Mouse (Mus musculus): Measurements from ENCODE around the gene Cntn5. TPM values are rescaled to one million over a fixed set of nuclear protein-coding genes. Genes with fewer than 3 reads are reported as not detected.

Gene Cntn5
- polyA plus RNA-seq, 1 experiment from 2014 or later: 1.7 TPM

- Histone ChIP-seq H3K9ac (ENCODE audit: low read length) (no peak overlapping the region), H3K4me3 (ENCODE audit: low read depth, low read length) (no peak overlapping the region), H3K36me3 (ENCODE audit: control insufficient read depth, insufficient read depth, low read length) (no peaks in the 10 kb centered on the region), H3K27ac (ENCODE audit: low read depth, low read length) (no peak overlapping the region), H3K4me2 (no peak overlapping the region), H3K27me3 (ENCODE audit: control insufficient read depth, insufficient read depth, low read length) (no peaks in the 10 kb centered on the region), H3K4me1 (ENCODE audit: control insufficient read depth, insufficient read depth, low read length) (no peaks in the 10 kb centered on the region), H3K9me3 (ENCODE audit: control insufficient read depth, low read length) (no peaks in the 10 kb centered on the region)
- DNase-seq (ENCODE audit: low spot score, missing footprints) (no peak), ATAC-seq (ENCODE audit: low FRiP score) (no peak)
- 69% methylated on average over 2 of the region's 2 CpGs for WGBS
Observed at GRCm38 (mm10) chr9:10795102-10795501, 109.5 kb downstream of the Cntn5 start.

GRCm38 (mm10) chr9:10731878-10732277 is 172.7 kb downstream of the Cntn5 start:
- whole genome bisulfite sequencing: 86% methylated on average over 2 of the region's 2 CpGs
- Histone ChIP-seq H3K36me3 (ENCODE audit: control insufficient read depth, insufficient read depth, low read length) (no peaks in the 10 kb centered on the region), H3K27me3 (ENCODE audit: control insufficient read depth, insufficient read depth, low read length) (no peaks in the 10 kb centered on the region), H3K9me3 (ENCODE audit: control insufficient read depth, low read length) (no peaks in the 10 kb centered on the region), H3K4me2 (no peak overlapping the region), H3K4me3 (ENCODE audit: low read depth, low read length) (no peak overlapping the region), H3K4me1 (ENCODE audit: control insufficient read depth, insufficient read depth, low read length) (no peaks in the 10 kb centered on the region), H3K27ac (ENCODE audit: low read depth, low read length) (no peak overlapping the region), H3K9ac (ENCODE audit: low read length) (no peak overlapping the region)
- ATAC-seq (ENCODE audit: low FRiP score) (no peak), DNase-seq (ENCODE audit: low spot score, missing footprints) (no peak)

DNA sequence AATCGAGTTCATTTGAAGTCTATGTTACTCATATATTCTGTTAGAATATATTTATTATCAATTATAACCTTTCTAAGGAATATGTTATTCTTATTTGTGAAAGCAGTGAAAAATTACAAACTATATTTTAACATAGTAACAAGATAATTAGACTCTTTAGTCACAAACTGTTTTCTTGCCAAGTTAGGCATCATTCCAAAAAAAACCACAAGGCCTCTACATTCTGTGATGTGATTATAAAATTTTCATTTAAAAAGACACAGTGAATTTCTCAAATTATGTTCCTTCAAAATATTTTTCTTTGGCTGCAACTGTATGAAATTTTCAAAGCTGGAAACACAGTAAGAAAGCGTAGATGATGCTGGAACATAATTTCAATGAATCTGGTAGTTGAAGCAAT is 180.4 kb downstream of the Cntn5 start:
- Histone ChIP-seq H3K36me3 (ENCODE audit: control insufficient read depth, insufficient read depth, low read length) (no peaks in the 10 kb centered on the region), H3K27ac (ENCODE audit: low read depth, low read length) (no peak overlapping the region), H3K9me3 (ENCODE audit: control insufficient read depth, low read length) (no peaks in the 10 kb centered on the region), H3K4me2 (no peak overlapping the region), H3K27me3 (ENCODE audit: control insufficient read depth, insufficient read depth, low read length) (no peaks in the 10 kb centered on the region), H3K9ac (ENCODE audit: low read length) (no peak overlapping the region), H3K4me1 (ENCODE audit: control insufficient read depth, insufficient read depth, low read length) (no peaks in the 10 kb centered on the region), H3K4me3 (ENCODE audit: low read depth, low read length) (no peak overlapping the region)
- ATAC-seq (ENCODE audit: low FRiP score): no peak
- 79% methylated on average over 2 of the region's 2 CpGs for whole genome bisulfite sequencing
- DNase-seq (ENCODE audit: low spot score, missing footprints): no peak

- DNase-seq (ENCODE audit: low spot score, missing footprints) (peak; percentile 77), ATAC-seq (ENCODE audit: low FRiP score) (no peak)
- Histone ChIP-seq H3K9ac (ENCODE audit: low read length) (no peak overlapping the region), H3K4me2 (no peak overlapping the region), H3K27me3 (ENCODE audit: control insufficient read depth, insufficient read depth, low read length) (no peaks in the 10 kb centered on the region), H3K27ac (ENCODE audit: low read depth, low read length) (no peak overlapping the region), H3K9me3 (ENCODE audit: control insufficient read depth, low read length) (no peaks in the 10 kb centered on the region), H3K4me3 (ENCODE audit: low read depth, low read length) (no peak overlapping the region), H3K36me3 (ENCODE audit: control insufficient read depth, insufficient read depth, low read length) (no peaks in the 10 kb centered on the region), H3K4me1 (ENCODE audit: control insufficient read depth, insufficient read depth, low read length) (no peaks in the 10 kb centered on the region)
- 86% methylated on average over 4 of the region's 4 CpGs for WGBS
Observed at GRCm38 (mm10) chr9:10722121-10722520, 182.5 kb downstream of the Cntn5 start.

DNA sequence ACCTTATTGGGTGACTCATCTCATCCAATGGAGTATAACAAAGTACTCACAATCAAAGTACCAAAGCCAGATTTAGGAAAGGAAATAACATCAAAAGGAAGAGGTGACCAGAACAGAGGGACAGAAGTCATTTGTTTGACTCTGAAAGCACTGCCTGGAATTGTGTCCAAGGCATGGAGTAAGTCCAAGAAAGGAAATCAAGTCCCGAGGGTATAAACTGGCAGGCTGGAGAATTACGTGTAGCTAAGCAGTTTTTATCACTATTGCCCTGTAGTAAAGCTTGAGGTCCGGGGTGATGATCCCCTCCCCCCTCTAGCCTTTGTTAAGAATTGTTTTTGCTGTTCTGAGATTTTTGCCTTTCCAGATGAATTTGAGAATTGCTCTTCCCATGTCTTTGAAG is 185.6 kb downstream of the Cntn5 start:
- no peak overlapping the region for H3K27ac ChIP-seq (ENCODE audit: low read depth, low read length)
- no peak overlapping the region for H3K4me2 ChIP-seq
- no peak overlapping the region for H3K9ac ChIP-seq (ENCODE audit: low read length)
- no peak overlapping the region for H3K4me3 ChIP-seq (ENCODE audit: low read depth, low read length)
- no peaks in the 10 kb centered on the region for H3K4me1 ChIP-seq (ENCODE audit: control insufficient read depth, insufficient read depth, low read length)
- no peaks in the 10 kb centered on the region for H3K27me3 ChIP-seq (ENCODE audit: control insufficient read depth, insufficient read depth, low read length)
- ATAC-seq (ENCODE audit: low FRiP score) (no peak), DNase-seq (ENCODE audit: low spot score, missing footprints) (peak; percentile 78)
- no peaks in the 10 kb centered on the region for H3K36me3 ChIP-seq (ENCODE audit: control insufficient read depth, insufficient read depth, low read length)
- H3K9me3 ChIP-seq (ENCODE audit: control insufficient read depth, low read length): no peaks in the 10 kb centered on the region
- WGBS: 80% methylated on average over 3 of the region's 3 CpGs

GRCm38 (mm10) chr9:10713641-10714040 is 190.9 kb downstream of the Cntn5 start:
- Histone ChIP-seq H3K27ac (ENCODE audit: low read depth, low read length) (no peak overlapping the region), H3K4me1 (ENCODE audit: control insufficient read depth, insufficient read depth, low read length) (no peaks in the 10 kb centered on the region), H3K4me2 (no peak overlapping the region), H3K36me3 (ENCODE audit: control insufficient read depth, insufficient read depth, low read length) (no peaks in the 10 kb centered on the region), H3K9me3 (ENCODE audit: control insufficient read depth, low read length) (no peaks in the 10 kb centered on the region), H3K4me3 (ENCODE audit: low read depth, low read length) (no peak overlapping the region), H3K9ac (ENCODE audit: low read length) (no peak overlapping the region), H3K27me3 (ENCODE audit: control insufficient read depth, insufficient read depth, low read length) (no peaks in the 10 kb centered on the region)
- no peak for ATAC-seq (ENCODE audit: low FRiP score)
- peak; percentile 39 for DNase-seq (ENCODE audit: low spot score, missing footprints)
- 6% methylated on average over 1 of the region's 1 CpGs for WGBS

GRCm38 (mm10) chr9:10681646-10682045 is 222.9 kb downstream of the Cntn5 start:
- no peak overlapping the region for H3K4me2 ChIP-seq
- H3K9ac ChIP-seq (ENCODE audit: low read length): no peak overlapping the region
- DNase-seq (ENCODE audit: low spot score, missing footprints) (no peak), ATAC-seq (ENCODE audit: low FRiP score) (no peak)
- no peaks in the 10 kb centered on the region for H3K27me3 ChIP-seq (ENCODE audit: control insufficient read depth, insufficient read depth, low read length)
- no peaks in the 10 kb centered on the region for H3K9me3 ChIP-seq (ENCODE audit: control insufficient read depth, low read length)
- no peak overlapping the region for H3K4me3 ChIP-seq (ENCODE audit: low read depth, low read length)
- no peaks in the 10 kb centered on the region for H3K36me3 ChIP-seq (ENCODE audit: control insufficient read depth, insufficient read depth, low read length)
- H3K27ac ChIP-seq (ENCODE audit: low read depth, low read length): no peak overlapping the region
- H3K4me1 ChIP-seq (ENCODE audit: control insufficient read depth, insufficient read depth, low read length): no peaks in the 10 kb centered on the region

GRCm38 (mm10) chr9:10681181-10681580 is 223.4 kb downstream of the Cntn5 start:
- no peaks in the 10 kb centered on the region for H3K9me3 ChIP-seq (ENCODE audit: control insufficient read depth, low read length)
- no peaks in the 10 kb centered on the region for H3K4me1 ChIP-seq (ENCODE audit: control insufficient read depth, insufficient read depth, low read length)
- DNase-seq (ENCODE audit: low spot score, missing footprints) (no peak), ATAC-seq (ENCODE audit: low FRiP score) (no peak)
- no peak overlapping the region for H3K4me2 ChIP-seq
- no peak overlapping the region for H3K27ac ChIP-seq (ENCODE audit: low read depth, low read length)
- H3K27me3 ChIP-seq (ENCODE audit: control insufficient read depth, insufficient read depth, low read length): no peaks in the 10 kb centered on the region
- H3K9ac ChIP-seq (ENCODE audit: low read length): no peak overlapping the region
- H3K36me3 ChIP-seq (ENCODE audit: control insufficient read depth, insufficient read depth, low read length): no peaks in the 10 kb centered on the region
- H3K4me3 ChIP-seq (ENCODE audit: low read depth, low read length): no peak overlapping the region
- 90% methylated on average over 3 of the region's 3 CpGs for WGBS

DNA sequence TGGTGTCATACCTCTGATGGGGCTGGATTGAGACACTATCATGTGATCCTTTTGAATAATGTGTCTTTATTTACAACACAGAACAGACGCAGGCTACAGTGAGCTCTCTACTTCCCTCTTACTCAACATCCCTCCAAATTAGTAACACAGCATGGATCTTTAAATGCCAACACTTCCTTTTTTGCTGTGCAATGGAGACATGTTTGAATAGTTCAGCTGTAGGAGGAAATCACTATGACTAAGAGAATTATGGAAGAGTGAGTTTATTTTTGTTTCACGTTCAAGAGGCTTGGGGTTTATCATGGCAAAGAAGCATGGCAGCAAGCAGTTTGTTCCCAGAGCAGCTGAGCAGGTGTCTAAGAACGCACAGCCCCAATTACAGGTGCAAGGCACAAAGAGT is 235.9 kb downstream of the Cntn5 start:
- no peaks in the 10 kb centered on the region for H3K4me1 ChIP-seq (ENCODE audit: control insufficient read depth, insufficient read depth, low read length)
- H3K4me3 ChIP-seq (ENCODE audit: low read depth, low read length): no peak overlapping the region
- H3K4me2 ChIP-seq: no peak overlapping the region
- H3K9me3 ChIP-seq (ENCODE audit: control insufficient read depth, low read length): no peaks in the 10 kb centered on the region
- H3K27me3 ChIP-seq (ENCODE audit: control insufficient read depth, insufficient read depth, low read length): no peaks in the 10 kb centered on the region
- ATAC-seq (ENCODE audit: low FRiP score) (no peak), DNase-seq (ENCODE audit: low spot score, missing footprints) (no peak)
- H3K9ac ChIP-seq (ENCODE audit: low read length): no peak overlapping the region
- H3K27ac ChIP-seq (ENCODE audit: low read depth, low read length): no peak overlapping the region
- no peaks in the 10 kb centered on the region for H3K36me3 ChIP-seq (ENCODE audit: control insufficient read depth, insufficient read depth, low read length)
- 76% methylated on average over 3 of the region's 3 CpGs for WGBS

- Histone ChIP-seq H3K9me3 (ENCODE audit: control insufficient read depth, low read length) (no peaks in the 10 kb centered on the region), H3K27ac (ENCODE audit: low read depth, low read length) (no peak overlapping the region), H3K36me3 (ENCODE audit: control insufficient read depth, insufficient read depth, low read length) (no peaks in the 10 kb centered on the region), H3K4me2 (no peak overlapping the region), H3K4me1 (ENCODE audit: control insufficient read depth, insufficient read depth, low read length) (no peaks in the 10 kb centered on the region), H3K27me3 (ENCODE audit: control insufficient read depth, insufficient read depth, low read length) (no peaks in the 10 kb centered on the region), H3K9ac (ENCODE audit: low read length) (no peak overlapping the region), H3K4me3 (ENCODE audit: low read depth, low read length) (no peak overlapping the region)
- ATAC-seq (ENCODE audit: low FRiP score) (no peak), DNase-seq (ENCODE audit: low spot score, missing footprints) (no peak)
- 59% methylated on average over 4 of the region's 4 CpGs for WGBS
Observed at GRCm38 (mm10) chr9:10667438-10667837, 237.1 kb downstream of the Cntn5 start.

All from midbrain, embryonic 11.5 days (tissue).